Mouse (Mus musculus) heart, adult 18-20 months (tissue): ENCODE results near the gene Adcy1. TPM values are rescaled to one million over a fixed set of nuclear protein-coding genes. Genes with fewer than 3 reads are reported as not detected.
A peak's percentile ranks its signal among the peaks of the same experiment; 100 is the strongest.

Experiments used
- DNase-seq, 2 experiments: peaks; one replicate each; pipeline ENCODE4 v3.0.0; 2021 to 2022; ENCODE audit warnings: mixed read lengths in 1 of 2
- long read RNA-seq, 2 experiments: library from polyadenylated mRNA; stranded (forward); transcript quantifications; one replicate each; pipeline ENCODE4 v2.0.0; 2021
- total RNA-seq, 2 experiments: library from RNA; stranded (reverse); gene quantifications; 2 replicates each; pipeline ENCODE4 v1.2.3; 2021

The Adcy1 gene
- 1 to 10 TPM; 1.3 to 2.0 TPM for total RNA-seq
- long read RNA-seq, experiment 1: 0 reads
- long read RNA-seq, experiment 2: 0 reads

DNA sequence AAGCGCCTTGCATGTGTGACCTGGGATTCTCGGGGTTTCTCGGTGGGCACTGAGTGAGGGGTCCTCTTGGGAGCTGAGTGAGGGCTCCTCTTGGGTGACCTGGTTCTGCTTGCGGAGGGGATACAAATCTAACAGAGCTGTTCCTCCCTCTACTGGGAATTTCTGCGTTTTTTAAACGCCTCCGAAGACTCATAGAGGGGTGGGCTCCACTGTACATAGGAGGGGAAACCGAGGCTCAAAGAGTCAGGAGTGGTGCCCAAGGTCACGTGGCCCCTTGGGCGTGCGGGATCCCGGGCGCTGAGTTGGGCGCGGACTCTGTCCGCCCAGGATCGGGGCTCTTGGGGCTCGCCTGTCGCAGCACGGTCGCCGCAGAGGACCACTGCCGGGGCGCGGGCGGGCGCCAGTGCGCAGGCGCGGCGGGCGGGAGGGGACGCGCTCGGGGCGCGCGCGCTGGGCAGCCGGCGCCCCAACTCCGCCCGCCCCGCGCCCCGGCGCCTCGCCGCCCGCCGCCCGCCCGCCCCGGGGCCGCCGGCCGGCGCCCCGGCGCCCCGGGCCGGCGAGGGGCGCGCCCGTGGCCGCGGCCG, at the start of gene Adcy1:
Gene Adcy1, plus strand, starts transcription at position 489 of the 584 bp plus-strand sequence.
- no peak for DNase-seq

DNA sequence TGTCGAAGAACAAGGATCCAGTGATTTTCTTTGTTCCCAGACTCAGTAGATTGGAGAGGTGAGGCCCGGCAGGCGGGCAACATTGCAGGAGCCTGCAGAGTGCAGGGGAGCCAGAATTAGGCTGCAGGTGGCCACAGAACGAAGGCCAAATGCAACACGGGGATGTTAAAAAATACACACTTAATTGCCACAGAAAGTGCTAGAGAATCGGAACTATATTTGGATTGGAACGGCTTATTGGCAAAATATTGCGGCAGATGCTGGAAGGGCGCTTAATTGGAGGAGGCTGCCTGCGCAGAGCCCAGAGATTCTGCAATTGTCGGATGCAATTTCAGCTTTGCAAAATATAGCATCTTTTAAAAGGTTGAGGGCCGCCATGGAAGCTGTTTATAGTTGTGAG, 46.4 kb upstream of the Adcy1 start:
- no peak for DNase-seq

DNA sequence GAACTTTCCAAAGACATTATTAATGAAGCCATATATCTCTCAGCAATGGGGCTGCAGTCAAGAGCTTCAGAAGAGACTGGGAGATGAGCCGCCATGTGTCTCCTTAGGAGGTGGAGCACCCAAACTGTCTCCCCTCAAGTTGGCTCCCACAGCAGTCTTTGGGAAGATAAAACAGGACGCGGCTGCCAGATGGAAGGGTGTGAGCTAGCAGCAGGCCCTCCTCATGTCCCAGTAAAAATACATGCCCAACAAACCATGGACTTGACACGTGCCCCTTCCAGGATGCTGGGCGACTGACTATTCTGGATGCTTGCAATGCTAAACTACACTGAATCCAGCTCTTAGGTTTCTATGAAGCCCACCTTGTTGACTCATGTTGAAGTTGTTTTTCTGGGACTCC, 45.2 kb upstream of the Adcy1 start:
- no peak for DNase-seq

DNA sequence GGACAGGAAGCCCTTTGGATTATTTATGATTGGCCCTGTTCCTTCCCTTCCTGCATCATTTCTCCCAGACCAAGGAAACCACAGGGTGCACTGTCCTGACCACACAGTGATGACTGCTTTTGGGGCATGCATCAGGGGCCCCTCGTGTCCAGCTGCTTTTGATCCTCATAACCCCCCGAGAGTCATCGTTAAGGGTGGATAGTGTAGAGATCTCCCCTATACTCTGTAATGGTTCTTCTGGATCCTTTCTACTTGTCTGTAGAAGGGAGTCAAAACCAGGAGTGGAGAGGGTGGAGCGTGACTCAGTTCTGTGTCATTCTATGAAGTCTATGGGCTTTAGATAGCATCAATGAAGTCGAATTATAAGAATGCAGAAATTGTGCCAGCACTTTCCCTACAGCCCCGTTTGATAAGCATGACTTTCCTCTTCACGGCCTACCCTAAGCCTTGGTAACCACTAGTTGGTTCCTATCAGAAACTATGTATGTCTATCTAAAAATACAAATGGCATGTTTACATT, 44.2 kb upstream of the Adcy1 start:
- DNase-seq: no peak

DNA sequence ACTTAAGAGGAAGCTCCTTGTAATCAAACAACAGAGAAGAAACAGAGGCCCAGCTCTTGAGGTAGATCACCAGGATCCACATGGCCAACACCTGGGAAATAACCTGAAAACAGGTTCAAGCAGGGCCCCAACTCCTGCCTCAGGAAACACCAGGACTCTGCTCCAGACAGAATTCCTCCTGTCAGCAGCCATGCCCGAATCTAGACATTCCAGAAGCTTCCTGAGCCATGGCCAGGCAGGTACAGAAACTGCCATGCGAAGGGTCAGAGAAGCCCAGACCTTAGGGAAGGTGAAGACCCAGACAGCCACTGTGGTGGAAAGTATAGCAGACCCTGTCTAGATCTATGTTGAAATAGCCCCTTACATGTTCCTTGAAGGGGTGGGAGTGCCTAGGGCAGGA, 30.2 kb upstream of the Adcy1 start:
- DNase-seq: no peak

DNA sequence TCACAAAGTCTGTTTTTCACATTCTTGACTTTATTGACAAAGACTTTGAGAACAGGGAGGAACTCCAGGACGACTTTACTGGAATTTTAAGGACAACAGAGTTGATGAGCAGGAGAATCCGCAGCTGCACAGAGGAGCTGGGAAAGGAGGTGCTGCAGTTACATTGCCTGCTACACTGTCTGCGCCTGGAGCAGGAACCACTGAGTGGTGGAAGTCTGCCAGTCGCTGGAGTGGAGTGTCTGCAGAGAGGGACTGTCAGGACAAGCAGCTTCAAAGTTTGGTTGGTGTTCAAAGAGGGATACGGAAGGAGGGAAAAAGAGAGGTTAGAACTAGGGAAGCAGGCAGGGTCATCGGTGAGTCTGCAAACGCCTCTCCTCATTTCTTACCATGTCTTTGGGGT, 23.6 kb upstream of the Adcy1 start:
- DNase-seq: no peak

DNA sequence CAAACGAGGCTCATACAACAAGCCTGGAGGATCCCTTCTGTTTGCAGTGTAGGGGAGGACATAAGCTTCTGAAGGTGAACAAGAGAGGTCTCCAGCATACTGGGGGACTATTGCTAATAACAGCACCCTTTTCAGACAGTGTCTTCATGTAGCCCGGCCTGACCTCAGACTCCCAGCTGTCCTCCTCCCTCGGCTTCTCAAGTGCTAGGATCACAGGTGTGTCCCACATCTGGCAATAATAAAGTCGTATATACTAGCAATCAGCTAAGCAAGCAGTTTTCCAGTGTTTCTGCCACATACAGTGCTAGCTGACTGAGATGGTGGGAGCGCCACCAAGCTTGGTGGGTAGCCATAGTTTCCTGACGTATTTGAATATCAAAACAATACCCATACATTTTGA, 22.5 kb upstream of the Adcy1 start:
- no peak for DNase-seq

DNA sequence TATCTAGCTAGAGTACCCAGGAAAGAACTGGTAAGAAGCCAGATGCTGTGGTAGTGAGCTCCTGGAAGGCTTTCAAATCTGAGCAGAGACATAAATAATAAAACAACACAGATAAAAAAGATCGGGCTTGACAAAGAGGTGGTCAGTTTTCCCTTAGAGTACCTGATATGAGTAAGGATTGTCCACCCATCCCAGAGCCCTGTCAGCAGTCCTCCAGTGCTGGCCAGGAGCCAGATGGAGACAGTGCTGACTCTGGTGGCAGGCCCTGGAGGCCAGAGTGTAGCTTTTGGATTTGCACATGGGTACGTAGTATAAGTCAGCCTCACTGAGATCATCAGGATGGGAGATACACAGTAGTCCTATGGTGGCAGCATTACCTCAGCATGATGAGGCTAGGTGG, 16.1 kb upstream of the Adcy1 start:
- no peak for DNase-seq

DNA sequence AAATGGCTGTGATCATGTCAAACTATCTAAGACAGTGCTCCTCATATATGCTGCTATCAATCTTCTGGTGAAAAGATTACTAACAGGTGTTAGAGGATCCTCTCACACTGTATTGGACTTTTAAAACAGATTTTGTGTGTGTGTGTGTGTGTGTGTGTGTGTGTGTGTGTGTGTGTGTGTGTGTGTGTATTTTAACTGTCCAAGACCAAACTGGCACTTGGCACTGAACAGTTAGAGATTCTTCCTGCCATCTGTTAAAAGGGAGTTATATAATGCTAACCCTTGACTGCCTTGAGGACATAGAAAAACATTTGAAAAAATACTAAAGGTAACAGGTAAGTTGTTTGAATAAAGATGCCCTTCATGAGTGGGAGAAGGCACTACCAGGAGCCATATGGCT, 15.7 kb upstream of the Adcy1 start:
- DNase-seq: no peak

DNA sequence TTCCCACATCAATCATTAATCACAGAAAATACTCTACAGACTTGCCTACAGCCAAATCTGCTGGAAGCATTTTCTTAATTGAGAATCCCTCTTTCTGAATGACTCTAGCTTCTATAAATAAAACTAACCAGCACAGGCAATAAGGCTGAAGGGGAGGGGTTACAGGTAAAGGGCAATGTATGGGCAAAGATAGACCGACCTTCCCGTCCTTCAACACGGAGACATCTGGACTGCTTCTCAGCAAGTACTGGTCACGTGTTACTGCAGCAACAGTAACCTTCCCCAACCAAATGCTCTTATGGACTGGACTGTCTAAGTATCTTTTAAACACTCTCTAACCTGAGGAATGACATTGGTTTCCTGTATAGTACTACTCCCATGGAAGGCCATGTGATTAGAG, 9.6 kb upstream of the Adcy1 start:
- DNase-seq: no peak

DNA sequence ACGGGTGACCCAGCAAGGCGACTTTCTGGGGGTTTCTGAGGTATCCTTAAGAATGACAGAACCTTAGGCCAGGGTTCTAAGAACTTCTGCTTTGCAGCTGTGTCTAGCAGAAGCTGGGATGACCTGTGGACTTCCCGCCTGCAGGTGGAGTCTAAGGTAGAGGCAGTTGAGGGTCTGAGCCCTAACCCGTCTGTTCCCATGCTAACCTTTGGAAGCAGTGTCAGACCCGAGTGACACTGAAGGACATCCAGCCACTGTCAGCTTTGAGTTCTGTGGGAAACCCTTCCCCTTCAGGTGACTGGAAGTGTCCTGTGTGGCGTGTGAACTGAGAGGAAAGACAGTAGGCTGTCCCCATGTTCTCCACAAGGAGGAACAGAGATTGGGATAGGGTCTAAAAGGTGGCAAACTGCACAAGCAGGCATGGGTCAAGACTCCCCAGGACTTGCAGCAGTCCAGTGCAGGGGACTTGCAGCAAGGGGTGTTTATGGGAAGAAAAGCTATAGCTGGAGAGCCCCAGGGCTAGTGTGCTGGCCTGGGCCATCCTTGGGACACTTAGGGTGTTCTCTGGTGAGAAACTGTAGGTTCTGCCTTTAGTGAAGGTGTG, 8.5 kb upstream of the Adcy1 start:
- no peak for DNase-seq

DNA sequence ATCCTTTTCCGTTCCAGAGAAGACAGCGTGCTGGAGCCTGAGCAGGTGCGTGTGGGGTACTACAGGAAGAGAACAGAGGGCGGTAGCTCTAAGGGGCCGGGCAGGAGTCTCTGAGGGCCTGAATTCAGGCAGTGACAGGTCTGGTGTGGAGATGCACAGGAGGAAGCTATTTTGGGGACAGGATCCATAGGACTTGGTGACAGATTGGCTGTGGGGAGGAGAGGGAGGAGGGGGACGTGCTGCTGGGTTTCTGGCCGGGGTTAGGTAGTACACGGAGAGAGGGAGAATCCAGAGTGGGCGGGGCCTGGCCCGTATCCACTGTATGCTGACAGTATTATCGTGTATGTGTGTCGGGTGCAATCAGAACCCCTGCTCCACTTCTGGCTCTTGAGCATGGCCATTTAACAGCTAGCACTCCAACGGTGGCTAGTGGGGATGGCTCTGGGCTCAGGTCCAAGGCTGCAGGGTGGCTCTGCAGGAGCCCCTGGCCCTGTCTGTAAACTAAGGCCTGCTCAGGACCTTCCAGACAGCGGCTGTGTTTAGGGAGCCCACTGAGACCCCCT, 7.8 kb upstream of the Adcy1 start:
- peak; percentile 65 to 80 for DNase-seq

DNA sequence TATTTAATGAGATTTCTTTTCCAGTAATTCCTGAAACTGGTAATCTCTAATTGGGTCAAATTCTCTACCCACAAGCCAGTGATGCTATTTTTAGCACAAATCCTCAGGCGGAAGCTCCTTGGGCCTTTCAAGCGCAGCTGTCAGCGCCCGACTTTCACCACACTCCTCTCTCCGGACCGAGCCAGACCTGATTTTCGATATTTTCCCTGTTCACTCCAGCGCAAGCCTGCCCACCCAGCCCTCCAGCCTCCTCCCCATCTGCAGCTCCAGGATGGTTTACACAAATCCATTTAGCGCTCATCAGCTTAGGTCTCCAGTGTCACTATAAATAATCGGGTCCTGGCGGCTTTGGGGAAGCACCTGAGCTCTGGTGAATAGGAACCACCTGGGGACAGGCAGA, 7.2 kb upstream of the Adcy1 start:
- DNase-seq: peak; percentile 40 to 50

DNA sequence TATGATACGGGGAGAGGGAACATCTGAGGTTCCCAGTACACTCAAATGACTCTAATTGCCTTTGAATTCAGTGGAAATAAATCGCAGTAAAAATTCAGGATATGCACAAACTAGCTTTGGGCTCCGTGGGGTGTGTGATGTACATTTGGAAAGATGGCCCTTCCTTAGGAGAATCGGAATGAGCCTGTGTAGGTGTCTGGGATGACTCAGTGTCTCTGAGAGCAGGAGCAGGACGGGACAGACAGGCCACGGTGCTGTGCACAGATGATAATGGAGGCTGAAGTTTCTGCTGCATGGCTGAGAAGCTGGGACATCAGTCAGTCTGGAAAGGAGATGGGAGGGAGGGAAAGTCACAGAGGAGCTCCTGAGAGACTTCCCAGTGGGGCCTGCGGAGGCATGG, 5.5 kb upstream of the Adcy1 start:
- DNase-seq: no peak

DNA sequence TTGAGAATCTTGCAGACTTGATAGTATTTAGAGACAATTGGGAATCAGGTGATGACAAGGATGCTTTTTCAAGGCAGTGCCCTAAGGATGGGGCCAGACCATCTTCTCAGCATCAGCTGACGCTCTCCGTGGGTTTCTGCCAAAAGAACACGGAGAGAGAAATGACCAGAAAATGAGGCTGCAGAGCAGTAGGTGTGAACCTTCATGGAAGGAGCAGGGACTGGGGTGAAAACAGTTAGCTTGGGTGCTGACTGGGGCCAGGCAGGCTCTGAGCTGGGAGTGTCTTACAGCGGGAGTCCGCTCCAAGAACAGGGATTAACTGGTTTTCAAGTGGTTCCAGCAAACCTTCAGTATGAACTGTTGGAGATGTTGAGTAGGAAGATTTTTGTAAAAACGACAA, 1.3 kb upstream of the Adcy1 start:
- DNase-seq: no peak

DNA sequence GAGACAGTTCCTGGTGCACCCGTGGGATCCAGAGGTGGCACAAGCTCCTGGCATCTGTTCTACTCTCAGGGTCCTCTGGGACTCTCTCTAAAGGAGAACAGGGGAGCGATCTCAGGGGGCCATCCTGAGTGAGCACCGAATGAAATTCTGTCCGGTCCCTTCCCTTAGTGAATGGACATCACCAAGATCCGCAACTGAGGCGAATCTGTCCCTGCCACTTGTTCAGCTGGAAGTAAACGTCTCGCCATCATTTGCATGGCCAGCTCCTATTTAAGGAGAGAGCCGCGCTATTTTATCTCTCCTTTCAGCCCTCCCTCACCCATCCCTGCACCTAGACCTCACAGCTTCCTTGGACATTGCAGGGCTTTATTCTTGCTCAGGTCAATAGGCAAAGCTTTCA, 723 bp upstream of the Adcy1 start:
- DNase-seq: no peak

DNA sequence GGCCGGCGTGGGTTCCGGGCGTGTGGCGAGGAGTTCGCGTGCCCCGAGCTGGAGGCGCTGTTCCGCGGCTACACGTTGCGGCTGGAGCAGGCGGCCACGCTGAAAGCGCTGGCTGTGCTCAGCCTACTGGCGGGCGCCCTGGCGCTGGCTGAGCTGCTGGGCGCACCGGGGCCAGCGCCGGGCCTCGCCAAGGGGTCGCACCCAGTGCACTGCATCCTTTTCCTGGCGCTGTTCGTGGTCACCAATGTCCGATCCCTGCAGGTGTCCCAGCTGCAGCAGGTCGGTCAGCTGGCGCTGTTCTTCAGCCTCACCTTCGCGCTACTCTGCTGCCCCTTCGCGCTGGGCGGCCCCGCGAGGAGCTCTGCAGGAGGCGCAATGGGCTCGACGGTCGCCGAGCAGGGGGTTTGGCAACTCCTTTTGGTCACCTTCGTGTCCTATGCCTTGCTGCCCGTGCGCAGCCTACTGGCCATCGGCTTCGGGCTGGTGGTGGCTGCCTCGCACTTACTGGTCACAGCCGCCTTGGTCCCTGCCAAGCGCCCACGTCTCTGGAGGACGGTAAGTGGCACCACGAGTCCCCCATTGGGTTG, 485 bp downstream of the Adcy1 start:
- peak; percentile 4 to 8 for DNase-seq

DNA sequence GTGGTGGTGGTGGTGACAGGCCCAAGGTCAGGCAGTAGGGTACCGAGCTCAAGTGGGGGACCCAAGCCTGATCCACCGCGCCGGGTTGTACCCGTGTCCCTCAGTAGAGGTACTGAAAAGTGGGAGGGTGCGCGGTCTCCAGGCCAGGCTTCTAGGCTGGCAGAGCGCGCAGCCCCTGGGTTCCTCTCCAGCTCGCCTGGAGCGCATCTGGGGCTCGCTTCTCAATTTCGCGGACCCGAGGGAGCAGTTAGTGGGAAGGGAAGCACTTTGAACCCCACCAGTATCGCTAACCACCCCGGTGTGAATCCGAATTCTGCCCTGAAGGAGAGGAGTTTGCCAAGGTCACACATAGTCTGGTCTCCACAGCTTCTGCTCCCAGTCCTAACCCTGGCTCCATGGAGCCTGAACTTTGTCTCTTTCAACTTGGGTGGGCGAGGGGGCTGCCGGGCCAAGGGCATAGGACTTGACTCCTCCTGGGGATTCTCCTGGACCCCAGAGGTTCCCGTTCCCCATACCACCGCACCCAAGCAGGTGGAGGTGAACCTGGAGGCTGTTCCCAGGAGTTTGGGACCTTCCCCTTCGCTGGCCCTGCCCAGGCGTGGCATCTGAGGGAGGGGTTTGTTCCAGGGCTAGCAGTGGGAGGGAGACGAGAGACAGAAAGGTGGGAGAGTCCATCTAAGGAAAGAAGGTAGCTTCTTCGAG, 1.3 kb downstream of the Adcy1 start:
- no peak for DNase-seq

DNA sequence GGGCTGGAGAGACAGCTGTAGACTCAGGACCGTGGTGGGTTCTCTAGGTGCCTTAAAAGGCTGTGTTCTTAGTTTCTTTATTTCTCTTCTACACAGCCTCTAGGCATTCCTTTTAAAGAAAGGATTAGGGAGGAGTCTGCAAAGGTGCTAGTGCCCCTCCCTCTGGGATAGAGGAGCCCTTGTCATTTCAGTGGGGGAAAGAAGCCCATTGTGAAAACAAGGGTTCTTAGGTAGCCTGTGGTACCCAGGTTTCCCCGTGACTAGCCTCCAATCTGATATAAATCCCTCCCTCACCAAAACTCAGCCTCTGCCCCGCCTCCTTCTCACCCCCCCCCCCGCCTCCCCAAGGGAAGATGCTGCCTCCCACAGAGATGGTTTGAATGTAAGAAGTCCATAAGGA, 2.1 kb downstream of the Adcy1 start:
- DNase-seq: no peak

DNA sequence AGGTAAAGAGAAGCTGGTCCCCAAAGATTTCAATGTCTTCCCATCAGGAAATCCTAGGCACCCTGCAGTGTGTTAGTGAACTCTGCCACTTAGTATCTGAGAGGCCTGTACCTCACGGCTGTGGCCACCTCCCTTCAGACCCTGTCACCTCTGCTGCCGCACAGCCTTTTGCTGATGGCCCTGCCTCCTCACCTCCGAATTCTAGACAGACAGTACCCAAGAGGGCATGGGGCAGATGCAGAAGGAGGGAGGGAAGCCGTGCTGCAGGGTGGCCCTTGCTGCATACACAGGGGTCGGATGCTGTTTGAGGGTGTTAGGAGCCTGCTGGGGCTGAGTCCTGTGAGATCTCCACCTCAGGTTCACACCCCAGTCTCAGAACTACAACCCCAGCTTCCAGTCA, 2.6 kb downstream of the Adcy1 start:
- DNase-seq: no peak

DNA sequence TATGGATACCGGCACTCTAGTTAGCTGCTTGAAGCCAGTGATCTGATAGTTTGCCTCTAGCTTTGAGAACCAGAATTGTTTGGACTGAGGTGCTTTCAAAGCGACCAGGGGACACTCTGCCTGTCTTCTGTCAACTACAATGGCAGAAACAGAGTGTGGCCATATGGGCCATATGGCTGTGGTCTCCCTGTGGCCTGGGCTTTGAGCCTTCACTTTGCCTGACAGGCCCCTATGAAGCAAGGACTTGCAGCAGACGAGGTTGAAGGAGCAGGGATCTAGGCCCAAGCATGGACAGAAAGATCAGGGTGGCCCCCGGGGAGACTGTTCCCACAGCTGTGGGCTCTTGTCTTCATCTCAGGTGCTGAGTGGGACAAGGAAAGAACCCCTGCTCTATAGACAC, 4.0 kb downstream of the Adcy1 start:
- no peak for DNase-seq

DNA sequence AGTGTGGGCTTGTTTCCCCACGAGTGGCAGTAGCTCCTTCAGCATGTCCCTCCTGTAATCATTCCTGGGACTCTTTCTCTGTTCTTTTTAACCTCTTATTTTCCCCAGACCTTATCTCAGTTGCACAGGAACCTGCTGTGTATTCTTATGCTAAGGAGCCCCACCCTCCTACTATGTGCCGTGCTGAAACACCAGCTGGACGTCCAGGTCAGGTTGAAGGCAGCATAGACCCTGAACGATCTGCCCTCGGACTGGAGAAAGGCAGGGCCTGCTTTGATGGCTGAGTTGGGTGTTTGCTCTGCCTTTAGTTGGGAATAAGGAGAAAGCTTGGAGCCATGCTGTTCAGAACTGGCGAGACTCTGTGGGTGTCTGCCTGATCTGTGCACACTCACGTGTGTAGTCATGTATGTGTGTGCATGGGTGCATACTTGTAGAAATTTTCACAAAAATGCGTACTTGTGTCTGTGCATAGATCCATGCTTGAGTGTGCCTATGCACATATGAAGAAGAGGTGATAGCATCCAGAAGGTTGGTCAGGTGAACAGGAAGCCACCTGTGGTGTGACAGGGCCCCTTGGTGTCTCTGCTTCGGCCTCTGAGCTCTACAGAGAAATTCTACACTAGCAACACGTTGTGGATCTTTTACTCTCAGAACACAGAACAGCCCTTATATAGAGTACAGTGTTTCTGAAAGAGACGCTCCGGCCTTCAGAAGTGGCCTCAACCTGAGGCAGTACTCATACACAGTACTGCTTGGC, 5.4 kb downstream of the Adcy1 start:
- DNase-seq: no peak
